Mouse (Mus musculus): ENCODE measurements at regions not wholly inside any gene's neighbourhood (a gene's known extent, or its start where the extent isn't known, plus 50 kb on each side); places are given as distances from the start of the nearest gene placed in this dataset.

DNA sequence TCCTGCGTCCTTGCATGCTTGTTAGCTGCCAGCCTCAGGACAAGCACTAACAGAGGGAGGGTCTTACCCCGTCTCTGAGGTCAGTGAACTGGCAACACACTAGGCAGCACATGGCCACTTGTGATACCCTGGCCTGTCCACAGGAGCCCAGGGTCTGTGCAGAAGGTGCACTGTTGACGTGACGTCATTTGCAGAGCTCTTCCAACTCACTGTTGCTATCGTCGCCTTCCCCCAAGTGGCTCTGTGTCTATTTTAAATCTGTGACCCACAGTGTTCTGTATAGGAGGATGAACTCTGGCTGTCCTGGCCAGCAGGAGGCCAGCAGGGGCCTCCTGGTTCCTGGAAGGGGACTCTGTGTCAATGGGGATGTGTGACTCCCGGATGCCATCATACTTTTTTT lies 120.1 kb upstream of the Smad3 start:
- Histone ChIP-seq H3K4me1 (ENCODE audit: control insufficient read depth, insufficient read depth, low read length) (peaks cover 17% of the 10 kb centered on the region), H3K27me3 (ENCODE audit: control insufficient read depth, insufficient read depth, low read length) (no peaks in the 10 kb centered on the region), H3K4me3 (replicated peaks; ENCODE audit: low read length) (no peak overlapping the region), H3K4me2 (replicated peaks; ENCODE audit: low read depth, low read length, severe bottlenecking) (no peak overlapping the region), H3K9me3 (ENCODE audit: control insufficient read depth, low read length) (no peaks in the 10 kb centered on the region), H3K27ac (replicated peaks; ENCODE audit: low read depth, low read length) (no peak overlapping the region), H3K9ac (ENCODE audit: low read depth, low read length, severe bottlenecking) (no peak overlapping the region), H3K36me3 (ENCODE audit: control insufficient read depth, insufficient read depth, low read length) (no peaks in the 10 kb centered on the region)
- ATAC-seq (ENCODE audit: low FRiP score, low read depth) = no peak
- 80% methylated on average over 7 of the region's 7 CpGs for WGBS
- TF ChIP-seq POLR2A (IDR thresholded peaks at IDR 0.05; ENCODE audit: borderline replicate concordance, extremely low read depth, insufficient read depth, insufficient read length) = no peak
- no peak for DNase-seq (ENCODE audit: low spot score)

DNA sequence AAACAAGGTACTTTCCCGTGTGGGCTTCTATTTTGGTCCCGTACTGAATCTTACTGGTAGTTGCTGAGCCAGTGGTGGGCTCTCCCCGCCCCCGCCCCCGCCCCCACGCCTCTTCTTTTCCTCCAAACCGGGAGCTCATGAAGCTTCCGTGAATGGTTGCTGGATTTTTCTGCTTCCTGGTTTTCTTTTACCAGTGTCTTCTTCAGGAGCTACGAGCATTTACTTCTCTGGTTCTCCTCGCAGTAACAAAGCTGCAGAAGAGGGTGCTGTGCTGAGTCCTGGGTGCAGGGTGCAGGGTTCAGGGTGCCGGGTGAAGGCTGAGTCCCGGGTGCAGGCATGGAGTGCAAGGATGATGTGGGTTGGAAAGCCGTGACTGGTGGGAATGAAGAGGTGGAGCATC lies 119.1 kb upstream of the Smad3 start:
- no peak for ATAC-seq (ENCODE audit: low FRiP score, low read depth)
- Histone ChIP-seq H3K4me3 (replicated peaks; ENCODE audit: low read length) (peak overlapping the region; percentile 9; the same call in 1 of the 2 replicates), H3K27ac (replicated peaks; ENCODE audit: low read depth, low read length) (no peak overlapping the region), H3K4me1 (ENCODE audit: control insufficient read depth, insufficient read depth, low read length) (peaks cover 17% of the 10 kb centered on the region), H3K36me3 (ENCODE audit: control insufficient read depth, insufficient read depth, low read length) (no peaks in the 10 kb centered on the region), H3K9ac (ENCODE audit: low read depth, low read length, severe bottlenecking) (peak overlapping the region; percentile 3; the same call in 1 of the 2 replicates), H3K27me3 (ENCODE audit: control insufficient read depth, insufficient read depth, low read length) (no peaks in the 10 kb centered on the region), H3K9me3 (ENCODE audit: control insufficient read depth, low read length) (no peaks in the 10 kb centered on the region), H3K4me2 (replicated peaks; ENCODE audit: low read depth, low read length, severe bottlenecking) (peak overlapping the region; percentile 37)
- TF ChIP-seq POLR2A (IDR thresholded peaks at IDR 0.05; ENCODE audit: borderline replicate concordance, extremely low read depth, insufficient read depth, insufficient read length) = no peak
- WGBS = 32% methylated on average over 13 of the region's 13 CpGs
- no peak for DNase-seq (ENCODE audit: low spot score)

DNA sequence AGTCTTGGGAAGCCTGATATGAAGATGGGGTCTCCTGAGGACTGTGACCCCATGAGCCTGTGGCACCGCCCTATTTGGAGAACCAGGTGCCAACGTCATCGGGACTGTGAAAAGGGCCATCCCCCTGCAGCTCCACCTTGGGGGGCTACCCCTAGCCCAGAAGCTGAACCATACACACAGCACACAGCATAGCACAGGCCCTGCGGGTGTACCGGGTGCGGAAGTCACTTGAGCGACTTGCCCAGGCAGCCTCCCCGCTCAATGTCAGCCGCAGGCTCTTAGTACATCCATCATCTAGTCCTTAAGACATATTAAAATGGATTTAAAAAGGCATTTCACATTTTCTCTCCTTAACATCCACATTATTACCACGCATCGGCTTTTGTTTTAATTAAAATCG lies 118.2 kb upstream of the Smad3 start:
- no peak for ATAC-seq (ENCODE audit: low FRiP score, low read depth)

DNA sequence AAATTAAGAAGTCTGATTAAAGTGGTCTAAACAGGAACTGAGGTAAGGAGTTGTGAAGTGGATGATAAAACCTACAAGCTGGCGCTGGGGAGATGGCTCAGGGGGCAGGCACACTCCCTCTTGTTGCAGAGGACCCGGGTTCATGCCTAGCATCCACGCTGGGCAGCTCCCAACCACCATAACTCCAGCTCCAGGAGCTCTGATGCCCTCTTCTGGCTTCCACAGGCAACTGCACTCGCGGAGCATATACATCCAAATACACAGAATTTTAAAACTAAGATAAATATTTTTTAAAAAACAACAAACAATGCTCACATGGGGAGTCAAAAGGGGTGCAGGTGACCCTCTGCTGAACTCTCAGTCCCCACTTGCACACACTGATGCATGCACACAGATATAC lies 117.4 kb upstream of the Smad3 start:
- Histone ChIP-seq H3K4me1 (ENCODE audit: control insufficient read depth, insufficient read depth, low read length) (peaks cover 9% of the 10 kb centered on the region), H3K4me2 (replicated peaks; ENCODE audit: low read depth, low read length, severe bottlenecking) (no peak overlapping the region), H3K4me3 (replicated peaks; ENCODE audit: low read length) (no peak overlapping the region), H3K27me3 (ENCODE audit: control insufficient read depth, insufficient read depth, low read length) (no peaks in the 10 kb centered on the region), H3K36me3 (ENCODE audit: control insufficient read depth, insufficient read depth, low read length) (no peaks in the 10 kb centered on the region), H3K9me3 (ENCODE audit: control insufficient read depth, low read length) (no peaks in the 10 kb centered on the region), H3K9ac (ENCODE audit: low read depth, low read length, severe bottlenecking) (no peak overlapping the region), H3K27ac (replicated peaks; ENCODE audit: low read depth, low read length) (no peak overlapping the region)
- no peak for ATAC-seq (ENCODE audit: low FRiP score, low read depth)
- WGBS = 92% methylated on average over 5 of the region's 5 CpGs
- no peak for DNase-seq (ENCODE audit: low spot score)
- TF ChIP-seq POLR2A (IDR thresholded peaks at IDR 0.05; ENCODE audit: borderline replicate concordance, extremely low read depth, insufficient read depth, insufficient read length) = no peak

More for the DNA sequence above, 118.2 kb upstream of the Smad3 start:
- 67% methylated on average over 12 of the region's 12 CpGs for WGBS
- Histone ChIP-seq H3K9ac (ENCODE audit: low read depth, low read length, severe bottlenecking) (no peak overlapping the region), H3K27me3 (ENCODE audit: control insufficient read depth, insufficient read depth, low read length) (no peaks in the 10 kb centered on the region), H3K4me3 (replicated peaks; ENCODE audit: low read length) (peak overlapping the region; percentile 9; the same call in 1 of the 2 replicates), H3K4me1 (ENCODE audit: control insufficient read depth, insufficient read depth, low read length) (peaks cover 17% of the 10 kb centered on the region), H3K4me2 (replicated peaks; ENCODE audit: low read depth, low read length, severe bottlenecking) (peak overlapping the region; percentile 37; the same call in 1 of the 2 replicates), H3K36me3 (ENCODE audit: control insufficient read depth, insufficient read depth, low read length) (no peaks in the 10 kb centered on the region), H3K27ac (replicated peaks; ENCODE audit: low read depth, low read length) (no peak overlapping the region), H3K9me3 (ENCODE audit: control insufficient read depth, low read length) (no peaks in the 10 kb centered on the region)
- TF ChIP-seq POLR2A (IDR thresholded peaks at IDR 0.05; ENCODE audit: borderline replicate concordance, extremely low read depth, insufficient read depth, insufficient read length) = no peak
- DNase-seq (ENCODE audit: low spot score) = no peak

DNA sequence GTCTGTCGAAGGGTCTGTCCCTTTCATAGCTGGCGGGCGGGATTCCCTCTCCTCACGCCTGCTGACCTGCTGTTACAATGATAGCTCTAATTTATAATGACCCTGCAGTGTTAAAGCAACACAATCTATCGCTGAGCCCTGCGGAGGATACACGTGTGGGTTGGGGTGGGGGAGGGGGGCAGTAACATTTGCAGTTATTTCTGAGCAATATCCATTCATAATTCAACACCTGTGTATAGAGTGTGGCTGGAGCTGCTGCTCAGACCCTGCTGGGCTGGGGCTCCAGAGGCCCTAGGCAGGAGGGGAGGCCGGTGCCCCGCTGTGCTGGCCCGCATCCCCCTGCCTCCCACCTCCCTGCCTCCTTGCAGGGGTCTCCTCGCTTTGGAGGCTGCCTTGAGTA lies 106.6 kb upstream of the Smad3 start:
- ATAC-seq (ENCODE audit: low FRiP score, low read depth) (no peak), DNase-seq (ENCODE audit: low spot score) (no peak)
- Histone ChIP-seq H3K9me3 (ENCODE audit: control insufficient read depth, low read length) (0 out of 2 replicates have a peak, but pooled peaks cover 4% of the 10 kb centered on the region), H3K36me3 (ENCODE audit: control insufficient read depth, insufficient read depth, low read length) (no peaks in the 10 kb centered on the region), H3K9ac (ENCODE audit: low read depth, low read length, severe bottlenecking) (no peak overlapping the region), H3K27me3 (ENCODE audit: control insufficient read depth, insufficient read depth, low read length) (no peaks in the 10 kb centered on the region), H3K4me3 (replicated peaks; ENCODE audit: low read length) (no peak overlapping the region), H3K4me1 (ENCODE audit: control insufficient read depth, insufficient read depth, low read length) (no peaks in the 10 kb centered on the region), H3K4me2 (replicated peaks; ENCODE audit: low read depth, low read length, severe bottlenecking) (no peak overlapping the region), H3K27ac (replicated peaks; ENCODE audit: low read depth, low read length) (no peak overlapping the region)
- TF ChIP-seq POLR2A (IDR thresholded peaks at IDR 0.05; ENCODE audit: borderline replicate concordance, extremely low read depth, insufficient read depth, insufficient read length) = no peak
- WGBS = 53% methylated on average over 11 of the region's 11 CpGs

DNA sequence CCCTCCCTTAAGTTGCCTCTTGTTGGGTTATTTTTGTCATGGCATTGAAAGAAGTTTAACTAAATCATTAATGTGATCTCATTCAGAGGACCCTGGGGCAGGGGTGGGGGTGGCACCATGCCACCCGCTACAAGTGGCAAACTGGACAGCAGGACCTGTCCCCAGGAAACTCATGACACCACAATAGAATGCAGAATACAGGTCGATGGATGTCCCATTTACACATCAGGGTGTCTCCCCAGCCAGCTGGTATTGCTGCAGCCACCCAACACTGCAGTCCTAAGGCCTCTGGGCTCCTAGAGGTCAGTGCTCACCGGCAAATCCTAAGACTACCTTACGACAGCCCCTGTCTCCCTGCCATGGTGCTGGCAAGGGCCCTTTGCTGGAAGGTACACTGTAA lies 105.5 kb upstream of the Smad3 start:
- Histone ChIP-seq H3K27me3 (ENCODE audit: control insufficient read depth, insufficient read depth, low read length) (no peaks in the 10 kb centered on the region), H3K9me3 (ENCODE audit: control insufficient read depth, low read length) (no peaks in the 10 kb centered on the region), H3K4me2 (replicated peaks; ENCODE audit: low read depth, low read length, severe bottlenecking) (no peak overlapping the region), H3K4me1 (ENCODE audit: control insufficient read depth, insufficient read depth, low read length) (no peaks in the 10 kb centered on the region), H3K36me3 (ENCODE audit: control insufficient read depth, insufficient read depth, low read length) (no peaks in the 10 kb centered on the region), H3K9ac (ENCODE audit: low read depth, low read length, severe bottlenecking) (no peak overlapping the region), H3K27ac (replicated peaks; ENCODE audit: low read depth, low read length) (no peak overlapping the region), H3K4me3 (replicated peaks; ENCODE audit: low read length) (no peak overlapping the region)
- TF ChIP-seq POLR2A (IDR thresholded peaks at IDR 0.05; ENCODE audit: borderline replicate concordance, extremely low read depth, insufficient read depth, insufficient read length) = no peak
- ATAC-seq (ENCODE audit: low FRiP score, low read depth) = no peak
- DNase-seq (ENCODE audit: low spot score) = no peak
- 77% methylated on average over 4 of the region's 4 CpGs for WGBS
